Mouse (Mus musculus) spleen, adult 2 months (tissue): ENCODE measurements around the gene Cep85l.

Experiments
- CTCF ChIP-seq: fragments of 200-500 bp; IDR thresholded peaks from 2 replicates; pipeline ENCODE4 v1.5.1; 2011; ENCODE audit warnings: mild to moderate bottlenecking, inconsistent platforms; ENCODE audit not compliant: insufficient read depth, insufficient read length, insufficient replicate concordance; ENCODE audit errors: extremely low read depth
- POLR2A ChIP-seq: fragments of 200-500 bp; IDR thresholded peaks from 2 replicates; pipeline ENCODE4 v1.6.1; 2011; ENCODE audit warnings: low read depth, low read length, inconsistent platforms

DNA sequence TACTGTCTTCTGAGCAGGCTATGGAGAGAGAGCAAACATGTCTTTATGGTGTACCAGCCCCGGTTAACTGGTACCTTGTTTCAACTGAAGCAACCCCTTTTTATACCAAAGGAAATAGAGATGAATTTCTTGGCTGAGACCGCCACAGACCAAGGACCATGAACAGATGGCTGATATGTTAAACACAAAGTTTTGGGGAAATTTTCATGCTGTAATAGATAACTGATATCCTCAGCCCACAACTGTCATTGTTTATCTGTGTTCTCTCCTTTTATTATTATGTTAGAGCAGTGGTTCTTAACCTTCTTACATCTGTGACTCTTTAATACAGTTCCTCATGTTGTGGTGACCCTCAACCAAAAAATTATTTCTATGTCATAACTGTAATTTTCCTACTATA lies 46.8 kb upstream of the Cep85l start:
- no peak for TF ChIP-seq CTCF
- no peak for TF ChIP-seq POLR2A
